Mouse (Mus musculus): Measurements from ENCODE around the gene Tln1.

GRCm38 (mm10) chr4:43586411-43586810 is 23.9 kb upstream of the Tln1 start:
- TF ChIP-seq E2F4 (IDR thresholded peaks at IDR 0.05; ENCODE audit: insufficient read depth) (no peak), POLR2A (IDR thresholded peaks at IDR 0.05; ENCODE audit: insufficient read length, low read depth) (no peak), CEBPB (IDR thresholded peaks at IDR 0.05; ENCODE audit: insufficient read depth, poor library complexity, severe bottlenecking) (no peak), TCF3 (IDR thresholded peaks at IDR 0.05; ENCODE audit: insufficient read length, low read depth) (no peak), SRF (IDR thresholded peaks at IDR 0.05; ENCODE audit: control insufficient read depth, insufficient read length, low read depth) (no peak), MYOD1 (IDR thresholded peaks at IDR 0.05; ENCODE audit: control insufficient read depth in 1 of 3, insufficient read length in 2 of 3, low read depth in 2 of 3) (no peak), REST (IDR thresholded peaks at IDR 0.05; ENCODE audit: insufficient read depth, insufficient read length) (no peak), MAX (IDR thresholded peaks at IDR 0.05; ENCODE audit: low read depth) (no peak), TCF12 (IDR thresholded peaks at IDR 0.05; ENCODE audit: insufficient read depth, poor library complexity, severe bottlenecking) (no peak)

All from myocyte (in vitro differentiated cells).